Mouse (Mus musculus): ENCODE data around the gene Macf1. TPM values are rescaled to one million over a fixed set of nuclear protein-coding genes. Genes with fewer than 3 reads are reported as not detected.

Macf1 gene
- polyA plus RNA-seq, 1 experiment from 2014 or later = 61.8 TPM

- Histone ChIP-seq H3K4me3 (no peak overlapping the region), H3K27ac (no peak overlapping the region), H3K4me1 (peaks cover 6% of the 10 kb centered on the region; the same call in 1 of the 2 replicates), H3K27me3 (replicated peaks) (no peaks in the 10 kb centered on the region), H3K9me3 (no peaks in the 10 kb centered on the region), H3K9ac (no peak overlapping the region), H3K4me2 (replicated peaks) (no peak overlapping the region), H3K36me3 (no peaks in the 10 kb centered on the region)
- 84% methylated on average over 2 of the region's 2 CpGs for WGBS
- no peak for ATAC-seq (ENCODE audit: low FRiP score, low read depth)
These were observed 267.3 kb downstream of the Macf1 start for GRCm38 (mm10) chr4:123416829-123417228.

- Histone ChIP-seq H3K9me3 (no peaks in the 10 kb centered on the region), H3K4me2 (replicated peaks) (no peak overlapping the region), H3K27me3 (replicated peaks) (no peaks in the 10 kb centered on the region), H3K4me3 (no peak overlapping the region), H3K9ac (no peak overlapping the region), H3K36me3 (no peaks in the 10 kb centered on the region), H3K4me1 (peaks cover 10% of the 10 kb centered on the region), H3K27ac (no peak overlapping the region)
- no peak for ATAC-seq (ENCODE audit: low FRiP score, low read depth)
- 91% methylated on average over 1 of the region's 1 CpGs for WGBS
These were observed 268.6 kb downstream of the Macf1 start for GRCm38 (mm10) chr4:123415566-123415965.

GRCm38 (mm10) chr4:123413876-123414275 is 270.3 kb downstream of the Macf1 start:
- no peak for ATAC-seq (ENCODE audit: low FRiP score, low read depth)
- Histone ChIP-seq H3K9ac (no peak overlapping the region), H3K4me2 (replicated peaks) (no peak overlapping the region), H3K27ac (no peak overlapping the region), H3K4me3 (no peak overlapping the region), H3K36me3 (peaks cover 8% of the 10 kb centered on the region; the same call in 1 of the 2 replicates), H3K4me1 (peaks cover 26% of the 10 kb centered on the region), H3K27me3 (replicated peaks) (no peaks in the 10 kb centered on the region), H3K9me3 (no peaks in the 10 kb centered on the region)
- 64% methylated on average over 2 of the region's 2 CpGs for WGBS

DNA sequence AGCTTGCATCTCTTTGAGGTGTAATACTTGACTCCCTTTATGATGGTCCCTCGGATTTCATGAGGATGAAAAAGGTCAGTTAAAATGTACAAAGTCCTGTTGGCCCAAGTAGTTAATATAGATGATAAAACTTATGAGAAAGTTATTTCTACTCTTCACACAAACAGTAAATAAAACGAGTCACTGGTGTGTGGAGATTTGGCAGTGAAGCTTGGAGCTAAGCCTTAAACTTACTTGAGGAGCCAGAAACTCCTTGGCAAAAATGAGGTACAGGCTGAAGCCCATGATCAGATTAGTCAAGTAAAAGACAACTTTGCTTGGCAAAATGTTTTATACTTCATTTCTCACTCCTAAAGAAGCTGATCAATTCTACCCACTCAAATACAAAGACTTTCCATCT is 271.2 kb downstream of the Macf1 start:
- Histone ChIP-seq H3K4me3 (no peak overlapping the region), H3K36me3 (peaks cover 8% of the 10 kb centered on the region; the same call in 1 of the 2 replicates), H3K4me2 (replicated peaks) (peak overlapping the region; percentile 88), H3K27ac (no peak overlapping the region), H3K27me3 (replicated peaks) (no peaks in the 10 kb centered on the region), H3K9me3 (no peaks in the 10 kb centered on the region), H3K4me1 (peaks cover 34% of the 10 kb centered on the region), H3K9ac (no peak overlapping the region)
- ATAC-seq (ENCODE audit: low FRiP score, low read depth) = no peak
- WGBS = 51% methylated on average over 2 of the region's 2 CpGs

DNA sequence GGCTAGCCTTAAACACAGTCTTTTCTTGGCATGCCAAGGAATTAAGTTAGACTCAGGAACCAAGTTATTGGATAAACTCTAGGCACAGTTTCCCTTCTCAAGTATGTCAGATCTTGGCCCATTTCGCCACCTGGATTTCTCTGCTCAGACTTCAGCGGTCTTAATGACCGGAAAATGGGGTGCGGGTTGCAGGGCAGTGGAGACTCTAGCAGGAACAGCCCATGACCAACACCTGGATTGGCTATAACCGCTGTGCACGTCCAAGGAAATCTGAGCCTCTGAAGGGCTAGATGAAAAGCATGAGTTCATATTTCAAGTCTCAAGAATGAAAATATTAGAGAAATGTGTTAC is 271.7 kb downstream of the Macf1 start:
- Histone ChIP-seq H3K9ac (peak overlapping the region; percentile 89), H3K4me3 (peak overlapping the region; percentile 69), H3K4me1 (peaks cover 39% of the 10 kb centered on the region), H3K9me3 (no peaks in the 10 kb centered on the region), H3K27me3 (replicated peaks) (no peaks in the 10 kb centered on the region), H3K4me2 (replicated peaks) (peak overlapping the region; percentile 88), H3K27ac (peak overlapping the region; percentile 95), H3K36me3 (peaks cover 11% of the 10 kb centered on the region; the same call in 1 of the 2 replicates)
- peak; percentile 22 for ATAC-seq (ENCODE audit: low FRiP score, low read depth)
- 2% methylated on average over 6 of the region's 6 CpGs for WGBS

- under 1% methylated on average over 68 of the region's 69 CpGs for WGBS
- Histone ChIP-seq H3K9me3 (no peaks in the 10 kb centered on the region), H3K27me3 (replicated peaks) (no peaks in the 10 kb centered on the region), H3K4me2 (replicated peaks) (peak overlapping the region; percentile 88), H3K4me3 (peak overlapping the region; percentile 69), H3K36me3 (peaks cover 12% of the 10 kb centered on the region; the same call in 1 of the 2 replicates), H3K27ac (peak overlapping the region; percentile 95), H3K9ac (peak overlapping the region; percentile 89), H3K4me1 (peaks cover 44% of the 10 kb centered on the region)
- peak; percentile 96 for ATAC-seq (ENCODE audit: low FRiP score, low read depth)
These were observed 272.2 kb downstream of the Macf1 start for GRCm38 (mm10) chr4:123411732-123412527.

GRCm38 (mm10) chr4:123411006-123411731 is 273.0 kb downstream of the Macf1 start:
- peak; percentile 51 for ATAC-seq (ENCODE audit: low FRiP score, low read depth)
- 3% methylated on average over 36 of the region's 36 CpGs for WGBS
- Histone ChIP-seq H3K36me3 (peaks cover 12% of the 10 kb centered on the region; the same call in 1 of the 2 replicates), H3K4me2 (replicated peaks) (peak overlapping the region; percentile 88), H3K9ac (peak overlapping the region; percentile 89), H3K27me3 (replicated peaks) (no peaks in the 10 kb centered on the region), H3K4me3 (peak overlapping the region; percentile 69), H3K27ac (peak overlapping the region; percentile 95), H3K9me3 (no peaks in the 10 kb centered on the region), H3K4me1 (peaks cover 51% of the 10 kb centered on the region)

GRCm38 (mm10) chr4:123409752-123410151 is 274.4 kb downstream of the Macf1 start:
- 89% methylated on average over 1 of the region's 1 CpGs for WGBS
- Histone ChIP-seq H3K9me3 (no peaks in the 10 kb centered on the region), H3K27me3 (replicated peaks) (no peaks in the 10 kb centered on the region), H3K27ac (no peak overlapping the region), H3K36me3 (peaks cover 12% of the 10 kb centered on the region; the same call in 1 of the 2 replicates), H3K9ac (no peak overlapping the region), H3K4me1 (peaks cover 65% of the 10 kb centered on the region), H3K4me2 (replicated peaks) (peak overlapping the region; percentile 88), H3K4me3 (no peak overlapping the region)
- ATAC-seq (ENCODE audit: low FRiP score, low read depth) = no peak

GRCm38 (mm10) chr4:123409034-123409692 is 275.0 kb downstream of the Macf1 start:
- peaks cover 12% of the 10 kb centered on the region; the same call in 1 of the 2 replicates for H3K36me3 ChIP-seq
- no peak for ATAC-seq (ENCODE audit: low FRiP score, low read depth)
- H3K4me1 ChIP-seq = peaks cover 69% of the 10 kb centered on the region
- H3K27ac ChIP-seq = no peak overlapping the region
- H3K4me2 ChIP-seq (replicated peaks) = peak overlapping the region; percentile 88; the same call in 1 of the 2 replicates
- 91% methylated on average over 3 of the region's 3 CpGs for WGBS
- H3K4me3 ChIP-seq = no peak overlapping the region
- H3K27me3 ChIP-seq (replicated peaks) = no peaks in the 10 kb centered on the region
- H3K9ac ChIP-seq = no peak overlapping the region
- H3K9me3 ChIP-seq = no peaks in the 10 kb centered on the region

DNA sequence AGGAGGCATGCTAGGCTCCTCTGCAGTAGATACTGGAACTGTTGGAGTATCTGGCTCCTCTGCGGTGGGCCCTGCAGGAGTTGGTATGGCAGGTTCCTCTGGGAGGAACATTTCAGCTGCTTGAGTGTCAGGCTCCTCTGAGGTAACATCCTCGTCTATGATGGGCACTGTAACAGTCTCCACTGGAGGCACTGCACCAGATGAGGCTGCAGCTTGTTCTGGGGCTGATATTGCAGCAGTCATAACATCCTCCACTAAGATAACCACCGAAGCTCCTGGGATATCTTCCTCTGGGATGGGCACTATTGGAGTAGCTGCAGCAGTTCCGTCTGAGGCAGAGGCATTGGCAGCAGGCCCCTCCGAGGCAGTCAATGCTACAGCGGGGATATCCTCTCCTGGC is 276.4 kb downstream of the Macf1 start:
- H3K27ac ChIP-seq = no peak overlapping the region
- peak overlapping the region; percentile 88 for H3K4me2 ChIP-seq (replicated peaks)
- WGBS = 75% methylated on average over 6 of the region's 6 CpGs
- H3K4me3 ChIP-seq = no peak overlapping the region
- peaks cover 12% of the 10 kb centered on the region; the same call in 1 of the 2 replicates for H3K36me3 ChIP-seq
- H3K9me3 ChIP-seq = no peaks in the 10 kb centered on the region
- no peaks in the 10 kb centered on the region for H3K27me3 ChIP-seq (replicated peaks)
- peaks cover 72% of the 10 kb centered on the region for H3K4me1 ChIP-seq
- H3K9ac ChIP-seq = no peak overlapping the region
- no peak for ATAC-seq (ENCODE audit: low FRiP score, low read depth)

DNA sequence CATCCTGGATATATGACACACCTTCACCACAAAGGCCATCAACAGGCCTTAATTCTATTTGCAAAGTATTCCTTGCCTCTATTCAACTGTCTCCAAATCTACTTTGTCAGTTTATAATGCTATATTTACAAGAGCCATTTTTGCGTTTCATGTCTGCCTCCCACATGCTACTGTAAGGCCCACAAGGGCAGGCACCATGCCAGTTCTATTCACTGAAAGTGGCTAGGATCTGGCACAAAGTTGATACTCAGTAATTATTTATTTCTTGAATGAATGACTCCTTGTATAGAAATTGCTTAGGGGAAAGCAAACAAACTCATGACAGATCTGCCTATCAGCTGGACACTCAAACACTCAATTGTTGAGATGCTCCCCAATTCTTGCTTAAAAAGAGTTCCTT is 280.1 kb downstream of the Macf1 start:
- Histone ChIP-seq H3K36me3 (peaks cover 28% of the 10 kb centered on the region), H3K27me3 (replicated peaks) (no peaks in the 10 kb centered on the region), H3K27ac (no peak overlapping the region), H3K4me3 (no peak overlapping the region), H3K9ac (no peak overlapping the region), H3K9me3 (no peaks in the 10 kb centered on the region), H3K4me1 (peaks cover 49% of the 10 kb centered on the region), H3K4me2 (replicated peaks) (peak overlapping the region; percentile 51; the same call in 1 of the 2 replicates)
- ATAC-seq (ENCODE audit: low FRiP score, low read depth) = no peak
- WGBS = 64% methylated on average over 1 of the region's 1 CpGs

DNA sequence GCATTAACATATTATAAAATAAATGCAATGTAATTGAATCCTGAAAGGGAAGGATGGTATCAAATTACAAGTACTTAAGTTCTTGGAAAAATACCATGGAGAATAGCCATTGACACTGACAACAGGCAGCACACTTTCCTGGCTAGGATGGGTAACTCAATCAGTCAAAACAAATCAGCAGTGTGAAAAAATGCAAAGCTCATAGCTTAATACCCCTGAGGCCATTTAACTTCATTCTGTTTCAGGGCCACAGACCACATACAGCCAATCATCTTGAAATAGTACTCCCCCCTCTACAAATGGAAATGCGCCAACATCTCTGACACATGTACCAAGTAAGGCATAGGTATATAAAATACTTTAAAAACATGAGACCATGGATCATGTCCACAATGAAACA is 281.9 kb downstream of the Macf1 start:
- Histone ChIP-seq H3K27ac (no peak overlapping the region), H3K4me2 (replicated peaks) (no peak overlapping the region), H3K4me1 (peaks cover 31% of the 10 kb centered on the region), H3K36me3 (peaks cover 34% of the 10 kb centered on the region), H3K27me3 (replicated peaks) (no peaks in the 10 kb centered on the region), H3K4me3 (no peak overlapping the region), H3K9ac (no peak overlapping the region), H3K9me3 (no peaks in the 10 kb centered on the region)
- ATAC-seq (ENCODE audit: low FRiP score, low read depth) = no peak
- 79% methylated on average over 1 of the region's 1 CpGs for WGBS

Data from neural tube, embryonic 12.5 days (tissue).